Mouse (Mus musculus) liver, embryonic 14.5 days (tissue): ENCODE results near the gene Ess2. TPM values are rescaled to one million over a fixed set of nuclear protein-coding genes. Genes with fewer than 3 reads are reported as not detected.

Experiments
- ATAC-seq: fragments of 200-750 bp; cut with Nextera tagmentation; 2 replicates; pipeline ENCODE4 v1.8.0; 2017; ENCODE audit warnings: moderate number of reproducible peaks, mild to moderate bottlenecking, moderate library complexity; ENCODE audit not compliant: insufficient read depth
- DNase-seq, 3 experiments: peaks; one replicate each; pipeline ENCODE4 v3.0.0-alpha.2; 2012 to 2013; ENCODE audit warnings: low read depth in 3 of 3, low spot score in 3 of 3
- H3K27ac ChIP-seq: fragments of 300-500 bp; sonication (generic); 2 replicates; pipeline ENCODE4 v1.5.1; 2014; ENCODE audit warnings: moderate library complexity, mild to moderate bottlenecking, control low read depth, inconsistent platforms
- H3K27me3 ChIP-seq: fragments of 300-500 bp; sonication (generic); 2 replicates; pipeline ENCODE4 v1.6.1; 2014; ENCODE audit warnings: mild to moderate bottlenecking, low read length, moderate library complexity; ENCODE audit not compliant: control insufficient read depth, insufficient read depth
- H3K36me3 ChIP-seq: fragments of 300-500 bp; sonication (generic); replicated peaks from 2 replicates; pipeline ENCODE4 v1.6.1; 2014; ENCODE audit warnings: low read depth; ENCODE audit not compliant: control insufficient read depth, insufficient read depth
- H3K4me1 ChIP-seq, 2 experiments: fragments of 200-500 bp in 1 of 2; fragments of 300-500 bp in 1 of 2; sonication (generic) in 1 of 2; replicated peaks; 2 replicates each; pipeline ENCODE4 v1.6.1; 2012 to 2014; ENCODE audit warnings: antibody characterized with exemption in 1 of 2, inconsistent platforms in 1 of 2, low read length in 1 of 2; ENCODE audit not compliant: control insufficient read depth in 2 of 2, insufficient read depth in 2 of 2
- H3K4me2 ChIP-seq: fragments of 300-500 bp; sonication (generic); 2 replicates; pipeline ENCODE4 v1.6.1; 2014; ENCODE audit warnings: low read depth, mild to moderate bottlenecking, control low read depth, moderate library complexity
- H3K4me3 ChIP-seq, 2 experiments: fragments of 200-500 bp in 1 of 2; fragments of 300-500 bp in 1 of 2; sonication (generic) in 1 of 2; 2 replicates each; pipeline ENCODE4 v1.5.1; 2012 to 2014; ENCODE audit warnings: low read depth in 2 of 2, low read length in 2 of 2, mild to moderate bottlenecking in 2 of 2, control low read depth in 1 of 2, inconsistent platforms in 1 of 2, moderate library complexity in 1 of 2; ENCODE audit not compliant: insufficient read depth in 1 of 2
- H3K9ac ChIP-seq: fragments of 300-500 bp; sonication (generic); replicated peaks from 2 replicates; pipeline ENCODE4 v1.6.1; 2014; ENCODE audit warnings: mild to moderate bottlenecking, control low read depth, moderate library complexity
- H3K9me3 ChIP-seq: fragments of 300-500 bp; sonication (generic); 2 replicates; pipeline ENCODE4 v1.6.1; 2016; ENCODE audit warnings: low read length, mixed read lengths; ENCODE audit not compliant: control insufficient read depth
- CTCF ChIP-seq: IDR thresholded peaks from 2 replicates; pipeline ENCODE4 v1.5.1; 2016; ENCODE audit warnings: antibody characterized with exemption, low read depth, control low read depth
- EP300 ChIP-seq: IDR thresholded peaks from 2 replicates; pipeline ENCODE4 v1.6.1; 2016; ENCODE audit warnings: antibody characterized with exemption, low read depth
- WGBS: fragments of 180-500 bp; shearing (Covaris S2); extraction: QIAGEN DNeasy Blood & Tissue Kit; methylation state at CpG from one replicate; pipeline ENCODE4 v1.1.7; 2014; ENCODE audit not compliant: insufficient replicate concordance; 5-methylcytosine and 5-hydroxymethylcytosine counted together
- polyA plus RNA-seq, 2 experiments: library from polyadenylated mRNA; depleted of rRNA in 1 of 2; stranded (reverse) in 1 of 2; unstranded in 1 of 2; fragments of >200 nt; fragmentation: Nextera tagmentation in 1 of 2; extraction: Ambion mirVana in 1 of 2; gene quantifications; 2 replicates each; pipeline versions ENCODE4 v1.2.1 to v1.2.3; 2012 to 2014

Gene Ess2
- polyA plus RNA-seq, 2 experiments: 6.8 to 7.5 TPM

DNA sequence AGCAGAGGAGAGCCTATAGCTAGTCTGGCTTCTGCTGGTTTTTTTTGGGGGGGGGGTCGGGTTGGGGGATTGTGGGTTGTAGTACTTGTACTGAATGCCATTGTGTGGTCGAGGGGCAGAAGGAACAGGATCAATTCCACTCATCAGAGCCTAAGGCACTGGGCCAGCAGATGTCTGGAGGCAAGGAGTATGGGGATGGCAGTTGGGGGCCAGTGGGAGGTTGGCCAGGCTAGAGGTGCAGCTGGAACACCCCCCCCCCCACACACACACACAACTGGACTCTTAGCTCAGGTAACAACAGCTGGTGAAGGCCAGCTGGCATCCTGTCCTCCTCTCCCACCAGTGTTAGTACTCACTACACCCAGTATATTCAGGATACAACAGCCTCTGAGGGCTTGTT lies 18.1 kb upstream of the Ess2 start:
- ATAC-seq: no peak
- Histone ChIP-seq H3K27ac (peak overlapping the region; percentile 84), H3K4me1 (peaks cover 13% of the 10 kb centered on the region in 2 experiments), H3K9ac (peak overlapping the region; percentile 71; the same call in 1 of the 2 replicates), H3K4me2 (peak overlapping the region; percentile 97), H3K27me3 (no peaks in the 10 kb centered on the region), H3K4me3 (no peak overlapping the region), H3K9me3 (no peaks in the 10 kb centered on the region), H3K36me3 (peaks cover 7% of the 10 kb centered on the region; the same call in 1 of the 2 replicates)
- WGBS: 30% methylated on average over 2 of the region's 2 CpGs
- TF ChIP-seq CTCF (no peak), EP300 (no peak)
- no peak for DNase-seq

DNA sequence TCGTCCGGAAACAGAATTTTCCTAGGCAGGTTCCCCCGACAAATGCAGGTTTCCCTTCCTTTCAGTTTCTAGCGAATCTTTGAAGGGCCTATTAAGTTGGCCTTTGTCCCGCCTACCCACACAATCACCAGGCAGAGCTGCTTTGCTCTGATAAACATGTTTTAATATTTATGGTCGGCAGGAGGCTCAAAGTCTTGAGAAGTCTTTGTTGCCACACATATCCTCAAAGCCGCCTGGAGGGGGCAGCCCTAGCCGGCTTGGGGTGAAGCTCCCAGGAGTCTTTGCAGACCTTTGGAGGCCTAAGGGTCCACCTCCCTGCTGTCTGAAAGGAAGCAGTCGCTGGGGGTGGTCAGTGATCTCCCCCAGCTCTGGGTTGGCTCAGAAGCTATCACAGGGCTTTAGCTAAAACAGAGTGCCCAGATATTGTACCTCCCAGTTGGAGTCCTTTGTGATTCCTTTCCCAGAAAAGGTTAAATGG lies 17.5 kb upstream of the Ess2 start:
- peak overlapping the region; percentile 68 to 77 for H3K4me3 ChIP-seq
- H3K36me3 ChIP-seq: peaks cover 7% of the 10 kb centered on the region; the same call in 1 of the 2 replicates
- peak overlapping the region; percentile 71 for H3K9ac ChIP-seq
- peaks cover 8 to 9% of the 10 kb centered on the region in 2 experiments for H3K4me1 ChIP-seq
- TF ChIP-seq EP300: no peak
- peak; percentile 80 for TF ChIP-seq CTCF
- no peaks in the 10 kb centered on the region for H3K27me3 ChIP-seq
- ATAC-seq: peak; percentile 70
- peak; percentile 76 to 85 (median 76) for DNase-seq
- H3K27ac ChIP-seq: peak overlapping the region; percentile 84
- no peaks in the 10 kb centered on the region for H3K9me3 ChIP-seq
- peak overlapping the region; percentile 97 for H3K4me2 ChIP-seq
- WGBS: 2% methylated on average over 9 of the region's 9 CpGs

DNA sequence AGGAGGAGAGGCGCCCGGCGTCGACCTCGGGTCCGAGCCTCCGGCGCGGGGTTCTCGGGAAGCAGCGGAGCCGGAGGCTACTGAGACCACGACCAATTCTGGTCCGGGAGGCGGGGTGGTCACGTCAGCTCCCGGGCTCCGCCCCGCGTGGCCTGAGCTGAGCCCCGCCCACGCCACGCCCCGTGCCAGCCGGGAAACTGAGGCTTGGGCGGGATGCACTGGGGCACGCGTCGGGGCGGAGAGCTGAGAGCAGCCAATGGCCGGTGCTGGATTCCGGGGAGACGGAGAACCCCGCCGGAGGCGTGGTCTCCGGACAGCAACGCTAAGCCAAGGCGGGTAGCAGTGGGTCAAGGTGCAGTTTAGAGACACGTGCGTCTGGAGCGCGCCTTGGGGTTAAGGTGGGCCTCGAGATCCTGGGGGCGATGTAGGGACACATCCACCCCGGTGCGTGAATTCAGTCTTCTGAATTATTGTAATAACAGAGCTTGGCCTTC lies 17.0 kb upstream of the Ess2 start, which contains the start of gene Slc25a1:
Gene Slc25a1 (minus strand): TSS at position 133 of the 494 bp plus-strand sequence.
- WGBS: under 1% methylated on average over 47 of the region's 47 CpGs
- Histone ChIP-seq H3K27me3 (no peaks in the 10 kb centered on the region), H3K4me1 (peaks cover 3 to 5% of the 10 kb centered on the region in 2 experiments), H3K4me2 (peak within 1 kb of the TSS; percentile 97), H3K4me3 (peak within 1 kb of the TSS; percentile 68 to 77), H3K27ac (peak within 1 kb of the TSS; percentile 84), H3K9me3 (no peaks in the 10 kb centered on the region), H3K9ac (peak within 1 kb of the TSS; percentile 71), H3K36me3 (peaks cover 7% of the 10 kb centered on the region; the same call in 1 of the 2 replicates)
- TF ChIP-seq CTCF: no peak
- no peak for TF ChIP-seq EP300
- ATAC-seq (peak; percentile 86), DNase-seq (peak; percentile 69 to 70 (median 70))

DNA sequence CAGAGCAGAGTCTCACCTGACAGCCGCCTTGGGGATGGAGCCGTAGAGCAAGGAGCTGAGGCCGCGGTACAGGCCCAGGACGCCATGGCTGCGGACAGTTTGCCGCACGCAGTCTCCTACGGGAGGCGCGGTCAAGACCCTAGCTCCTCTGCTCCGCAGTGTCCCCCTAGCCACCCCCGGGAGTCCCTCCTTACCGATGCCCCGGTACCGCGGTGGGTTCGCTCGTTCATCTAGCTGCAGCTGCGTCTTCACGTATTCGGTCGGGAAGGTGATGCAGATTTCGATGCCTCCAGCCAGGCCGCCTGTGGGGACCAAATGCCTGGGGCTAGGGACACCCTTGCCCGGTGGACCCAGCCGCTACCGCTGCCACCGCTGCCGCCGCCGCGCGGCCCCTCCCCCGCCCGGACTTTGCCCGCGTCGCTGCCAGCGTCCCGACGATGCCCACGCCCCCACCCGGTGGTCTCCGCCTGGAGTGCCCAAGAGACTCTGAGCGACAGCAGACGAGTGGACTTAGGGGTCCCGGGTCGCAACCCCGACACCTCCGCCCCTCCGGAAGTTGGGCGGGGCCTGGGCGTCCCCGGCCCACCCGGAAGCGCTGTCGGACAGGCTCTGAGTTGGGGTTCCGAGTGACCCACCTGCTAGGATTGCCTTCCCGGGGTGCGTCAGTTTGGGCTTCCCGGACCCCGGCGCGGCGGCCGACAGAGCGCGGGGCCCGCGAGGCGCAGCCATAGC lies 16.4 kb upstream of the Ess2 start:
- ATAC-seq: peak; percentile 14
- peak overlapping the region; percentile 84 for H3K27ac ChIP-seq
- peak overlapping the region; percentile 97 for H3K4me2 ChIP-seq
- WGBS: 2% methylated on average over 71 of the region's 72 CpGs
- DNase-seq: no peak
- H3K9ac ChIP-seq: peak overlapping the region; percentile 71
- TF ChIP-seq EP300 (no peak), CTCF (no peak)
- H3K4me1 ChIP-seq: peaks cover 6 to 8% of the 10 kb centered on the region in 2 experiments
- peak overlapping the region; percentile 68 to 77 for H3K4me3 ChIP-seq
- no peaks in the 10 kb centered on the region for H3K27me3 ChIP-seq
- no peaks in the 10 kb centered on the region for H3K9me3 ChIP-seq
- H3K36me3 ChIP-seq: peaks cover 7% of the 10 kb centered on the region; the same call in 1 of the 2 replicates

DNA sequence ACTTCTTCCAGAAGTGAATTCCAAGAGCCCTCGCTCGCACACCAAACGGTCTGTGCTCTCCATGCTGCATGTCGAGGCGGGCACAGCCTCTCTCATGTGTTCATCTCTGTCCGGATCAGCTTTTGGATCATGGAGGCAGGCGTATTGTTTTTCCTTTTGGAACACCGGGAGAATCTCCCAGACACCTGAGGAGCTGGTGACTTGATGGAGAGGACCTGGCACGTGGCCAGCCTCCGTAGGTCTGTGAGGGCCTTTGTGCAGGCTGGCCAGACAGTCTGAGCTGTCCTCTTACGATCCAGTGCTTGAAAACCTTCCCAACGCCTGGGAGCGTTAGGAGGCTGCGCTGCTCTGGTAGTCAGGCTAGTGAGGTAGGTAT lies 11.0 kb upstream of the Ess2 start:
- H3K9me3 ChIP-seq: no peaks in the 10 kb centered on the region
- TF ChIP-seq CTCF (no peak), EP300 (no peak)
- peak overlapping the region; percentile 43 for H3K27ac ChIP-seq
- ATAC-seq (peak; percentile 36), DNase-seq (no peak)
- H3K4me1 ChIP-seq: peaks cover 9 to 16% of the 10 kb centered on the region in 2 experiments; a peak in 3 of 4 replicates
- peak overlapping the region; percentile 86 for H3K4me2 ChIP-seq
- peak overlapping the region; percentile 87 to 92 for H3K4me3 ChIP-seq
- no peaks in the 10 kb centered on the region; the same call in 1 of the 2 replicates for H3K27me3 ChIP-seq
- H3K36me3 ChIP-seq: peaks cover 7% of the 10 kb centered on the region; the same call in 1 of the 2 replicates
- peak overlapping the region; percentile 93 for H3K9ac ChIP-seq
- WGBS: under 1% methylated on average over 14 of the region's 14 CpGs
